Mouse (Mus musculus) frontal cortex, adult (tissue): Measurements from ENCODE around the gene Bcr.

Source experiments
- ATAC-seq: cut with Nextera tagmentation; 2 replicates; pipeline ENCODE4 v1.9.2; 2017; ENCODE audit warnings: mild to moderate bottlenecking, moderate library complexity, mixed read lengths; ENCODE audit not compliant: low TSS enrichment

The Bcr gene

GRCm38 (mm10) chr10:75176494-75176893 is 116.1 kb downstream of the Bcr start:
- no peak for ATAC-seq

GRCm38 (mm10) chr10:75178911-75179310 is 118.5 kb downstream of the Bcr start:
- ATAC-seq, result no peak

GRCm38 (mm10) chr10:75182151-75182774 is 121.9 kb downstream of the Bcr start:
- peak; percentile 87 for ATAC-seq

GRCm38 (mm10) chr10:75184826-75185225 is 124.4 kb downstream of the Bcr start:
- ATAC-seq, result no peak

- no peak for ATAC-seq
These were observed 126.2 kb downstream of the Bcr start for GRCm38 (mm10) chr10:75186551-75186950.

GRCm38 (mm10) chr10:75187366-75188056 is 127.1 kb downstream of the Bcr start:
- no peak for ATAC-seq

GRCm38 (mm10) chr10:75191647-75192046 is 131.3 kb downstream of the Bcr start:
- no peak for ATAC-seq

GRCm38 (mm10) chr10:75197817-75198216 is 137.4 kb downstream of the Bcr start:
- ATAC-seq, result peak; percentile 99

- ATAC-seq, result no peak
These were observed 140.3 kb downstream of the Bcr start for GRCm38 (mm10) chr10:75200733-75201132.

GRCm38 (mm10) chr10:75206192-75206591 is 145.8 kb downstream of the Bcr start:
- ATAC-seq, result no peak

GRCm38 (mm10) chr10:75210841-75211240 is 150.4 kb downstream of the Bcr start:
- ATAC-seq, result no peak

GRCm38 (mm10) chr10:75211807-75212645 is 151.6 kb downstream of the Bcr start, which contains the start of gene Specc1l:
Gene Specc1l, plus strand, starts transcription at chr10:75212073.
- ATAC-seq, result peak; percentile 97

- ATAC-seq, result no peak
These were observed 152.6 kb downstream of the Bcr start for GRCm38 (mm10) chr10:75212981-75213380.

- ATAC-seq, result no peak
These were observed 160.3 kb downstream of the Bcr start for GRCm38 (mm10) chr10:75220722-75221121.

- peak; percentile 28; the same call in 1 of the 2 replicates for ATAC-seq
These were observed 161.7 kb downstream of the Bcr start for GRCm38 (mm10) chr10:75221936-75222610.

- peak; percentile 88 for ATAC-seq
These were observed 162.2 kb downstream of the Bcr start for GRCm38 (mm10) chr10:75222611-75222998.

- ATAC-seq, result no peak
These were observed 163.8 kb downstream of the Bcr start for GRCm38 (mm10) chr10:75224154-75224553.

- ATAC-seq, result no peak
These were observed 164.2 kb downstream of the Bcr start for GRCm38 (mm10) chr10:75224630-75225029.

- ATAC-seq, result no peak
These were observed 167.0 kb downstream of the Bcr start for GRCm38 (mm10) chr10:75227381-75227780.

- ATAC-seq, result no peak
These were observed 170.2 kb downstream of the Bcr start for GRCm38 (mm10) chr10:75230572-75230971.

- no peak for ATAC-seq
These were observed 171.5 kb downstream of the Bcr start for GRCm38 (mm10) chr10:75231876-75232275.

- no peak for ATAC-seq
These were observed 172.3 kb downstream of the Bcr start for GRCm38 (mm10) chr10:75232612-75233155.
